Mouse (Mus musculus): ENCODE measurements around the gene Pstpip1.
A peak's percentile ranks its signal among the peaks of the same experiment; 100 is the strongest.

The Pstpip1 gene

DNA sequence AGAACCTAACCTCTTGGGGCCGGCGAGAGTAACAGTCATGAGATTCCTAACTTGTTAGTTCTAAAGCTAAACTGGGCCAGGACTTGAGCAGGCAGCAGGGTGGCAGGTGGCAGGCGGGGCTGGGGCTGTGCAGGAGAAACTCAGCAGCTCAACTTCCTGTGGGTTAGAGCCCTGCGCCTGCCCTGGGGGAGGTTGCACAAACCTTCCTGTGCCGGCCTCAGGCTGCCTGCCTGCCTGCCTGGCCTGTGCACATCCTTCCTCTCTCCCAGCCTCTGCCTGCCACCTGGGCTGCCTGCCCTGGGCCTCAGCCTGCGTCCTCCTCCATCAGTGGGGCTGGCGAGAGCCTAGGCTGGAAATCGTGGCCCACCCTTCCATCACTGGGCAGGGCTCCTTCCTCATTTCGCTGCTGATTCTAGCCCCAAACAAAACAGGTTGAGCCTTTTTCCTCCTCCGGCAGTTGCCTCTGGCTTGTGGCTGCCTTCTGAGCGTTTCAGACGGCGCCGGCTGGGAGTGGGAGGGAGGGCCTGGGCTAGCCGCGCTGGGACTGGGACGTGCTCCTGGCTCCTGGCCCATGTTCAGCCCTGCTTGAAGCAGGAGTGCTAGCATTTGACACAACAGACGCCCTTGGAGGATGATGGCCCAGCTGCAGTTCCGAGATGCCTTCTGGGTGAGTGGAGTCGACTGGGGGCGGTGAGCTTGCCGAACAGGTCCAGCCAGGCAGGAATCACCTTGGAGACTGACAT lies at the start of gene Pstpip1:
Pstpip1 (plus strand) TSS at position 185 of the 743 bp plus-strand sequence.
- ATAC-seq (ENCODE audit: insufficient number of reproducible peaks, low FRiP score, low TSS enrichment): no peak

DNA sequence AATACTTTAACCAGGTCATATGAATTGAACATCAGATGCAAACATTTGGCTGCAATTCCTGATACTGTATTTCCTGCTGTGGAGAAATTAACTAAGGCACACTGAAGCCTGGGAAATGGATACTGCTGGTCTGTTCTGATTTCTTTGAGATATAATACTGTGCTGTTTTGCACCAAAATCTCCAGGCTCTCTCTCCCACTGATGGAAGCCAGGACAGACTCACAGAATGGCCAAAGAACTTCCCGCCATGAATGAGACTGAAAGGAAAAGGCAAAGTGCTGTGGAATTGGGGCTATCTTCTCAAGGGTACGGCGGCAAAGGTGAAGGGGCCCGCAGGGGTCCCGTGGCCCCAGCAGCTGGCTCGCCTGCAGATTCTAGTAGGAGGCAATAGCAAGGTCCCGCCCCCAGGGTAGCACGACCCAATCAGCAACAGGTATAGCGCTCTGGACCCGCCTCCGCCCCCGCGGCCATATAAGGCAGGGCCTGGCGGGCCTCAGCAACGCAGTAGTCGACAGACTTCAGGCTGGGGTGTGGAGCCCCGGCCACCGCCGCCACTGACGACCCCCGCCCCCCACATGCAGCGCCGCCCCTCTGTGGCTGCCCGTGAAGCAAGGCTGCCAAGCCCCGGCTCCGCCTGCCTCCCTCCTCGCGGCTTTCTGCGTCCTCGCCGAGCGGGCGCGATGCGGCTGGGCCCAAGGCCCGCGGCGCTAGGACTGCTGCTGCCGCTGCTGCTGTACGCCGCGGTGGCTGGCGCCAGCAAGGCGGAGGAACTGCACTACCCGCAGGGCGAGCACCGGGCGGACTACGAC lies 48.2 kb upstream of the Pstpip1 start, which contains the start of gene Rcn2:
Rcn2 (plus strand) TSS at position 474 of the 809 bp plus-strand sequence.
- ATAC-seq (ENCODE audit: insufficient number of reproducible peaks, low FRiP score, low TSS enrichment): peak; percentile 98

DNA sequence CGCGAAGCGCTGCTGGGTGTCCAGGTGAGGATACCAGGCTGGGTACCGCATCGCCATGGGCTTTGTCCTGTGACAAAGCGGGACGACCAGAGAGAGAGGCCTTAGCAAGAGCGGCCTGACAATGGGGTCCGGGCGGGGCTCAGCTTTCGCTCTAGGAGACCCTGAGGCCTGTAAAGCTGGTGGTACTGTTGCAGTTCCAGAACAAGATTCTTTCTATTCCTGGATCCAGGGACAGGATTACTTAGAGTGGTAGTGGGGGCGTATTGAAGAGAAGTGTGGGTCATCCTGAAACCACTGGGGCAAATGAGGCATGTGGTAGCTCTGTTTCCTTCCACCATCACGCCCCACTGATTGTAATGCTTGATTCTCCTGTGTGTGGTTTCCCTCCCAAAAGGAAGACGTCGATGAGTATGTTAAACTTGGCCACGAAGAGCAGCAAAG lies 47.6 kb upstream of the Pstpip1 start:
- ATAC-seq (ENCODE audit: insufficient number of reproducible peaks, low FRiP score, low TSS enrichment): no peak

DNA sequence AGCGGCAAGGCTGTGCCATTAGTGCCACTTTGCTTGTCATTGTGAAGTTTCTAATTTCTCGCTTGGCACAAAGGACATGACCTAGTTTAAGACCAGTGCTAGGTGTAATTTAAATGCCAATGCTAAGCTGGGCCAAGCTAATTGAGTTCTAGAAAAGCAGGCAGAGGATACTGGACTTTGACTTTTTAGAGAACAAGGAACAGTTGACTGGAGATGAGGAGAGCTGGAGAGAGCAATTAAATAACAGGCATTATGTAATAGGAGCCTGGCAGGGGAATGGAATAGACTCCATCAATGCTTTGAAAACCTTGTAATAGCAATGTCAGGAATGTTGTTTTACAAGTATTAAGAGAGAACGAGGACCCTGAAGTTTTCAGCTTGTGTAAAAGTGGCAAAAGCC lies 36.0 kb upstream of the Pstpip1 start:
- ATAC-seq (ENCODE audit: insufficient number of reproducible peaks, low FRiP score, low TSS enrichment): no peak

DNA sequence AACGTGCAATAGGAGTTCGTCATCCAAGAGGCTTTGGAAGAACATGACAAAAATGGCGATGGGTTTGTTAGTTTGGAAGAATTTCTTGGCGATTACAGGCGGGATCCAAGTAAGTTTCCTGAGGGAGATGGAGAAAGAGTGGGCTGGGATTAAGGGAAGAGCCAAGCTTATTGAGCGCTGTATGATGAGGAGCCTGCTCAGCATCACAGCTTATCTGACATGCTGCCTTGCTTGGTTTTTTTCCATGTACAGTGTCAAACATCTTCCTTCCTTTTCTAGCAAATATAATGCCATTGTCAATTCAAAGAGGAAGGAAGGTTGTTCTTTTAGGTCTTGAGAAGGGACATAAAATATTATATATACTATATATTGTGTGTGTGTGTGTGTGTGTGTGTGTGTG lies 33.6 kb upstream of the Pstpip1 start:
- no peak for ATAC-seq (ENCODE audit: insufficient number of reproducible peaks, low FRiP score, low TSS enrichment)

DNA sequence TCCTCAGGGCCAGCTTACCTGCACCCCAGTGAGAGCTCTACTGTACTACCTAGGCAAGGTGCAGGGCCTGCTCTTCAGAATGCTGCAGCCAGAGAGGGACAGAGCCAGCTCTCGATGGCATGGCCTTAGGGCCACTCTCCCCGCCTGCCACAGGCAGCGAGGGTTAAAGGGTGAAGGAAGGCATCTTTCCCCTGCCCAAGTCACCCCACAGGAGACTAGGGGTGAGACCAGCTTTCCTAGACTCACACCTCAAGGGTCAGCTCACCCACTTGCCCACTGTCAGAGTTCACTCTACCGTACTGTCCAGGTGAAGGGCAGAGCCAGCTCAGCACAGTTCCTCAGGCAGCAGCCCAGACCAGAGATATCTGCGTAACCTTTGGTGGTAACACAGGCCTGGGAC lies 27.4 kb upstream of the Pstpip1 start:
- ATAC-seq (ENCODE audit: insufficient number of reproducible peaks, low FRiP score, low TSS enrichment): no peak

DNA sequence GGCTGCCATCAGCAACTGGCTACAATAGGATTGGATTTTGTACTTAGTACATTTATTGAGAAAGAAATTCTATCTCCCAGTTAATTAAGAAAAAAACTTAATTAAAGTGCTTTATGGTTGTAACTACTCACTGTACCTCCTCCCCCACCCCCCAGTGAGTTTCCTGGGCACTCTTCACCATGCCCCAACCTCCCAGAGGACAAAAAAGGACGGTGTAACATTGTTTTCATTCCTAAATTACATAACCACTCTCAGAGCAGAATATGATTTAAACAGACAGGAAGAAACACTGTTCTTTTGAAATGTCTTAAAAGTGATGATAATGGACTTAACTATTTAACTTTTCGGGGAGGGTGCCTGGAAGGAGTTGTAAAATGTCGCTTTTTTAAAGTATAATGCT lies 24.8 kb upstream of the Pstpip1 start:
- no peak for ATAC-seq (ENCODE audit: insufficient number of reproducible peaks, low FRiP score, low TSS enrichment)

DNA sequence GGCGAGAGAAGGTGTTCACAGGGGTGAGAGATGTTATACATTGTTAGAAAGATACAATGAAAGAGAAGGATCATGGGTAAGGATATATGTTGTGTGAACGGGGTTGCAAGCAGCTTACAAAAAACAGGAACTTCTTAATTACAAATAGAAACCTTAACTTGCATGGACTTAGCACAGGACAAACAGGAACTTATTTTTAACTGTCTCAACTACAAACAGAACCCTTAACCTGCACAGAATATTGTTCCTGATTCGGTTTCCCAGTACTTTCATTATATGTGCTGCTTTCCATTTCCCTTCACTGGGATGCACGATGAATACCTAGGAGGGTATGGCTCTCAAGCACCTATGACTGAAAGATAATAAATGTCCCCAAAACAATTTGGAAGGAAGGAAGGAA lies 21.8 kb upstream of the Pstpip1 start:
- no peak for ATAC-seq (ENCODE audit: insufficient number of reproducible peaks, low FRiP score, low TSS enrichment)

DNA sequence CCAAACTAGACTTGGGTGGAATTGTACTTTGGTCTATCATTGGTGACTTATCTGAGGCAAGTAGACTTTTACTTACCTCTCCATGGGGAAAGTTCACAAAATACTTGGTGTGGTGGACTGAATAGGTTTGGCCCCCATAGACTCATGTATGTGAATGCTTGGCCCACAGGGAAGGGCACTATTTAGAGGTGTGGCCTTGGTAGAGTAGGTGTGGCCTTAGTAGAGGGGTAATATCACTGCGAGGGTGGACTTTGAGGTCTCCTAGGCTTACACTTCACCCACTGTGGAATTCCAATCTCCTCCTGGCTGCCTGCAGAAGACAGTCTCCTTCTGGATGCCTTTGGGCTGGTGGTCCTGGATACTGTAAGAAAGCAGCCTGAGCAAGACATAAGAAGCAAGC lies 21.1 kb upstream of the Pstpip1 start:
- no peak for ATAC-seq (ENCODE audit: insufficient number of reproducible peaks, low FRiP score, low TSS enrichment)

DNA sequence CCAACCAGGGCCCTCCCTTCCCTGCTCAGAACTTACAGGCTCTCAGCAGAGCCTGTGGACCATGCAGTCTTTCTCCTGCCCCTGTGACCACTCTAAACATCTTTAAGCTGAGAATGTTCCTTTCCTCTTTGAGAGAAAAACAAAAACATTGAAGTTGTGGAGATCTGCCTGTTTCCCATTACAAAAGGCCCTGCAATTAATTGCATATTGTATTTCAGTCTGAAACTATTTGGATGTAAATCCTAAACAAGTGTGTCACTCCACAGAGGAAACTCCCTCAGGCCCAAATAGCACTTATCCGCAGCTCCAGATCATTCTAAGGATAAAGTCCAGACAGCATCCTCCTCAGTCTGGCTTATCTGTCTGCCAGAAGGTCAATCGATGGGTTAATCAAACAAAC lies 16.9 kb upstream of the Pstpip1 start:
- ATAC-seq (ENCODE audit: insufficient number of reproducible peaks, low FRiP score, low TSS enrichment): no peak

DNA sequence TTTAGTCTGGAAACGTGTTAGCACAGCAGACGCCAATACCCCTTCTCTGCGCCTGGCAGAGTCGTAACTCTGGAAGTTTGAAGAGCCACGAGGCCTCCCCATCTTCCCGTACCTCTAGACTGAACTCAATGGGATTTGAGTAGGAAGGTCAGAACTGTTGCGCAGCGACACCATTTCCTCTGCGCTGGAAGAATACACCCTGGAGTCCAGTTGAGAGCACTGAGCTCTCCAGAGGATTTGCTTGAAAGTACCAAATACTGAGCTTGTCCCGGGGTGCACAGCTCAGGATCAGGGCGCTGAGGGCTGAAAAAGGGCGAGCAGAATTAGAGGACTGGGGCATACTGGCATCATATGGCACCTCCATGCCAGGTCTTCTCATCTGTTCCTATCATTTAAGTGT lies 14.9 kb upstream of the Pstpip1 start:
- 0 out of 2 replicates have a peak, but pooled peaks have one; percentile 15 for ATAC-seq (ENCODE audit: insufficient number of reproducible peaks, low FRiP score, low TSS enrichment)

DNA sequence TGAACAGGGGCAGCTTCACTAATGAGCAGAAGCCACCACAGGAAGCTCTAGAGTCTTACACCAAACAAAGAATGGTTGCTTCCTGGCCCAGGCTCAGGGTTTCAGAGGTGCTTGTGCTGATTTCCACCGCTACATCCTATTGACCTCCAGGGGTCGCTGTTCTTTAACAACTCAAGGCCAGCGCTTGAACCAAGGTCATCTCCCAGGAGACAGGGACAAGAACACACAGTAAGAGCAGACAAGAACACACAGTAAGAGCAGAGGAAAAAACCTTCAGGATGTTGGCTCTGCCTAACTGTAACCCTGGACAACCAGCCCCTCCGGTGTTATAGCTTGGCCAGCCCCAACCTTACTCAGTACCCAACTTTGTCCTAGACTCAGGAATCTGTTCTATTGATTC lies 14.5 kb upstream of the Pstpip1 start:
- ATAC-seq (ENCODE audit: insufficient number of reproducible peaks, low FRiP score, low TSS enrichment): no peak

DNA sequence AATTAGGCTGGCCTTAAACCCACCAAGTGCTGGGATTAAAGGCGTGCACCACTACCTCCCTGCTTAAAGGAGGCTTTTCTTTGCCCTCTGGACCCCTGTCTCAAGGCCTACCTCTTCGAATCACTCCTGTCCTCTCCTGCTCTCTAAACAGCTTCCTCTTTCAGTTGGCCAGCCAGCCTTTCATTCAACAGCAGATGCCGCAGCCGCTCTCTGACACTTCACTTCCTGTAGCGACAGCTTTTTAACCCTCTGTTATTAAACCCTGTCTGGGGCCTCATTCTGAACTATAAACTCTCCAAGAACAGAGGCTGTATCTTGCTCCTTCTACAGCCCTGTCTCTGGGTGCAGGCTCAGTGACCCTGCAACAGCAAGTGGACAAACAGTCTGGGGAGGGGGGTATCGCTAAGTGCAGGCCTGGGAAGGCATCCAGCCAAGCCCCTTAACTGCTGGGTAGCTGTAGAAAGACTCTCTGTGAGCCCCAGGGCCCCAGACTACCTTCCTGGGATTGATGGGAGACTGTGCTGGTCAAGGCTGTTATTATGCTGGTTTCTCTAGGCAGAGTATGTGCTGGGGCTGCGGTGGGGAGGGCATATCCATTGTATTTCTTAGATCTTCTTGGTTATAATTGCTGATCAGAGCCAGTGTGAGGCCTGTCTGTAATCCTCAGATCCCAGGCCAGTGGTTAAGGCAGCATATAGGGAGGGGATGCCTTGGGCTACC lies 13.7 kb upstream of the Pstpip1 start:
- ATAC-seq (ENCODE audit: insufficient number of reproducible peaks, low FRiP score, low TSS enrichment): no peak

DNA sequence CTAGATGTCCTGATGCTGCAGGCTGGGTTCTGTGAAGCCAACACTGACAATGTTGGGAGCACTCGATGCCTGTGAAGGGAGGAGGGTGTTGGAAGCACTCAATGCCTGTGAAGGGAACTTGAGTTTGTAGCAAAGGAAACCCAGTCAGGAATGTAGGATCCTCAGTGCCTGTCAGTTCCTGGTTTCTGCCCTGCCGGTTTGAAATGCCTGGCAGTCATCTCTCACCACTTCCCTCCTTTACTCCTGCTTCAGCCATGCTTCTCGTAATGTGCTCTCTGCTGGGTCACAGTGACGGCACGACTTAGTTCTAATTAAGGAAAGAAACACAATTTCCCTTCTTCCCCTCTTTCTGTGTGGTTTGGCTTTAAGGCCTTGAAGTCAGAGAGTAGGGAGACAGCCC lies 10.2 kb upstream of the Pstpip1 start:
- ATAC-seq (ENCODE audit: insufficient number of reproducible peaks, low FRiP score, low TSS enrichment): no peak

DNA sequence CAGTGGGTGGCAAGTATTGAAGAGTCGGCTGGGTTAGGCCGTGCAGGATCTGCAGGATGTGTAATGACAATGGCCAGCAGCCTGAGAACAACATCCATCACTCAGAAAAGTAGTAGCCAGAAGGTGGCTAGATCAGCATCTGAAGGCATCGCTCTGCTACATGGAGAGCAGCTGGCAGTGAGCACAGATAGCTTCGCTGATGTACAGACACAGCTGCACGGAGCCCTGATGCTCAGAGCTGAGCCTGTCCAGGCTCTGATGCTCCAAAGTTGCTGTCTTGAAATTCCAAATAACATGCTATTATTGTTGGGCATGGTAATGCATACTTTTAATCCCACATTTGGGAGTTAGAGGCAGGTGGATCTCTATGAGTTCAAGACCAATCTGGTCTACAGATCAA lies 3.2 kb upstream of the Pstpip1 start:
- no peak for ATAC-seq (ENCODE audit: insufficient number of reproducible peaks, low FRiP score, low TSS enrichment)

DNA sequence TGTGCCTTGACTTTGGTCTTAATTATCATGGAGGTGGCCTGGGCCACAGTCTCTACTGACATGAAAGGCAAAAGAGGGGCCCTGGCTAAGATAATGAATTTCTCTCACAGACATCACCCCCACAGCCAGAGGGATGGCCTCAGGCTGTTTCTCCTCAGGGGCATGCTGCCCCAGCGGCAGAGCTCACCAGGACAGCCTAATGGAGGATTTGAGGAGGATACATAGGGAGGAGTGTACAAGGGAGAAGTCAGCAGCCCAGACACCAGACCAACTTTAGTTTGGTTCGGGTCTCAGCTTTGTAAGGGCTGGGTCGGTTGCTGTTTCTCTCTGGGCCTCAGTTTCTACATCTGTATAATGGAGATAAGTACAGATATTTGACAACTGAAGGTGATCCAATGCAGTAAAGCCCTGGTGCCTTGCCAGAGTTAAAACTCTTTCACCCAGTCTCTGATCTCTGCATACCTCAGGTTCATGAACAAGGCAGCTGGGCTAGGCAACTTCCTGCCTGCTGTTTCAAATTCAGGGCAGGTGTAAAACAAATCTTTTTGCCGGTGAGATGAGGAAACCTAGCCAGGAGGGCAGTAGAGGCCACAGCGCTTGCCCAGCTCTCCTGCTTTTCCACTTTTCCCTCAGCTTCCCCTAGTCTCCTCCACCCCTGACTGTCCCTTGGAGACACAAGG lies 924 bp downstream of the Pstpip1 start:
- no peak for ATAC-seq (ENCODE audit: insufficient number of reproducible peaks, low FRiP score, low TSS enrichment)

DNA sequence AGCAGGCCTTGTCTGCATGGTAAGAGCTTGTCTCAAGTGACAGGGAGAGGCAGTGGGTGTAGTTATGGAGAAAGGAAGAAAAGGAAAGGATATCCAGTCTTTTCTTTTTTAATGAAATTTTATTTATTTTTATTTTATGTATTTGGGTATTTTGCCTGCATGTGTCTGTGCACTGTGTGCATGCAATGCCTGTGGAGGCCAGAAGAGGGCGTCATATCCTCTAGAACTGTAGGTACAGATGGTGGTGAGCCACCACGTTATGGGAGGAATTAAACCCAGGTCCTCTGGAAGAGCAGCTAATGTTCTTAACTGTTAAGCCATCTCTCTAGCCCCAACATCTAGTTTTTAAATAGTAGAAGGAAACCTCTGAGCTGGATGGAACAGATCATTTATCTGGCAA lies 2.3 kb downstream of the Pstpip1 start:
- no peak for ATAC-seq (ENCODE audit: insufficient number of reproducible peaks, low FRiP score, low TSS enrichment)

DNA sequence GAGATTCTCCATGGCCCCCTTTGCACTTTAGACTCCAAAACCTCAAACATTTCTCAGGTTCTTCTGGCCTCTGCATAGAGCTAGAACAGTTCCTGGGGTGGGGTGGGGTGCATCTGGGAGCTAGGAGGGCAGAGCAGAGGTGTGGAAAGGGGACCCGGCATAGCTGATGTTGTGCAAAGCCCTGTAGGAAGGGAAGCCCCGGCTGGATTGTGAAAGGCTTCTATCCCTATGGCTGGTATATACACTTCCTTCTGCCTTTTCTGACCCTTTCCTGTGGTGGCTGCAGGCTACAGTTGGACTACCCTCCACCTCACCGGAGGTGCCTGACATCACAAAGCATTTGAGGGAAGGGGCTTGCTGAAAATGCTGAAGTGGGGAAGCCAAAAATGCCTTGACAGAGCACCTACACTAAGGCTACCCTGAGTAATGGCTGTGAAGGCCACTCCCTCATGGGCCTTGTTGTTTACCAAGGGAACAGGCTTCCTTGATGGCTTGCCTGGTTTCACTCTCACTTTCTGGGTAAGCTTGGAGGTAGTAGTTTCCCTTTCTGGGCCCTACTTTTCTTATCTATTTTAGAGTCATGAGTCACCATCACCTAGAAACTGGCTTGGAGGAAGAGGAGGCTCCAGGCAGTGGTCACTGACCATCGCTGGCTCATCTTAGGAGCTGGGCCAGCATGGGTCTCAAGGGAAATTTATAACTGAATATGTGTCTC lies 8.0 kb downstream of the Pstpip1 start:
- ATAC-seq (ENCODE audit: insufficient number of reproducible peaks, low FRiP score, low TSS enrichment): no peak

DNA sequence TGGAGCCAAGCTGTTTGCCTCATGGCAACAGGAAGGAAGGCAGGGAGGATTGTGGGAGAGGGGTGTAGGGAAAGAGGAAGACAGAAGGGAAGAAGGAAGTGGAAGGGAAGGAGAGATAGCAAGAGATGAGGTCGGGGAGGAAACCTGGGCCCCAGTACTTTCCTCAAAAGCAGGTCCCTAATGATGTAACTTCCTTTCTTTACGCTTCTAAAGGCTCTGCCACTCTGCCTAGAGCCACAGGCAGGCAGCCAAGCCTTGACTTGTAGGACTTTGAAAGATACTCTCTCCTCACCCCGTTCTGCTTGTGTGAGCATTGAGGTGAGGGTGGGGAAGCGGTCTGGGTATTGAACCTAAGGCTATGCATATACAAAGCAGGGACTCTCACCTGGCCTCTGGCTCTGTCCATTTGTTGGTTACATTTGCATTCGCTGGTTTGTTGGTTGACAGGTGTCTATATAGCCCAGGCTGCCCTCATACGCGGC lies 10.3 kb downstream of the Pstpip1 start:
- ATAC-seq (ENCODE audit: insufficient number of reproducible peaks, low FRiP score, low TSS enrichment): no peak

DNA sequence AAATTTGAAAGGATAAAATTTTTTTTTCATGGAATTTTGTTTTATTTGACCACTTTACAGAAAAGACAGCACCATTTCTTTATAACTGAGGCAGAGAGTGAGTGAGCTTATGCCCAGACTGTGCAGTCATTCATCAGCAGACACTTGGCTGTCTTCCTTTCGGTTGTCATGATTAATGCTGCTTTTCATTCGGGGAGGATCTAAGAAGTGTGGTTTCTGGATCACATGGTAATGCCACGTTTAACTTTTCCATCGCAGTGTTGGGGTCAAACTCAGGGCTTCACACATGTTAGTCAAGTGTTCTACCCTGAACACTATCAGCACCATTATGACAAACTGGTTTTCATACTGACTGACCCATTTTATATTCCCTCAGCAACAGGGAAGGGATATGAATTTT lies 11.3 kb downstream of the Pstpip1 start:
- no peak for ATAC-seq (ENCODE audit: insufficient number of reproducible peaks, low FRiP score, low TSS enrichment)

Data from cerebellum, adult (tissue).